Mouse (Mus musculus): ENCODE measurements around the gene Hoxa5.

Hoxa5 gene

DNA sequence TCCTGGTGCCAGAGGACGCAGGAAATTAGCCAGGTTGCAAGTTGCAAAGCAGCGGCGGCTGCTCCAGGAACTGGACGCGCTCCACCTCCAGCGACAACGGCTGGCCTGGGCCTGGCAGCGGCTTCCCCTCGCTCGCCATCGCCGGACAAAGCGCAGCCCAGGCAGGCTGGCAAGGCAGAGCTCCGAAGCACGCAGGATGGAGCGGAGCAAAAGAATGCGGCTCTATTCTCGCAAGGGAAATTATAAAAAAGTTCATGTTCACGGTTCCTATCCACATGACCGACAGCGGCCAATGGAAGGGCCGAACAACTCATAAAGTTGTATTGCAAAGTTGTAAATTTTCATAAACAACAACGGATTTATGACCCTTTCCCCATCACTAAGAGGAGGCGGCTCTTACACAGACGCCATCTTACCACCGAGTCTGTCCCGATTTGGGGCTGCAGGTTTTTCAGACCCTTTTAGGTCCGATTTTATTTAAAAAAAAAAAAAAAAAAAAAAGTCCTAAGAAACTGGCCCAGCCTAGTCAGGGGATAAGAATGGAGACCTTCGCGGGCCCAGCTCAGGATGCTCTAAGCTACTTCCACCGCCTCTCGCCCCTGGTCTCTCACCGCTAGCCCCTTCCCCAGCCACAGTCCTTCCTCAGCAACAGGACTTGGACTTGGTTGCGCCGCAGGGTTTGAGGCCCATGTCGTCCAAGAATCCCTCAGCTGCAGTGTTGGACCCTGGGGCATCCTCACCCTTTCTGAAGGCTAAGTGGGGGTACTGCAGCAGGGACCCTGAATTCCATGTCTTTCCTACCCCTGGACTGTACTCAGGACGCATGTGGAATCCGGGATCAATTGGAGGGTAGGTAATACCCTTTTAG, 9.0 kb upstream of the Hoxa5 start, which contains the start of the genes Hoxa3 and Gm28308:
Hoxa3 (minus strand) TSS at position 218 of the 868 bp plus-strand sequence.
Gm28308 (minus strand) TSS at position 221 of the 868 bp plus-strand sequence.
- peak in 1 of 2 experiments; percentile 32 for DNase-seq

- peak in 1 of 2 experiments; percentile 15 for DNase-seq
Observed at GRCm38 (mm10) chr6:52212556-52213118, 8.2 kb upstream of the Hoxa5 start.

- DNase-seq, result peak in 1 of 2 experiments; percentile 11
Observed at GRCm38 (mm10) chr6:52211961-52212360, 7.6 kb upstream of the Hoxa5 start.

DNA sequence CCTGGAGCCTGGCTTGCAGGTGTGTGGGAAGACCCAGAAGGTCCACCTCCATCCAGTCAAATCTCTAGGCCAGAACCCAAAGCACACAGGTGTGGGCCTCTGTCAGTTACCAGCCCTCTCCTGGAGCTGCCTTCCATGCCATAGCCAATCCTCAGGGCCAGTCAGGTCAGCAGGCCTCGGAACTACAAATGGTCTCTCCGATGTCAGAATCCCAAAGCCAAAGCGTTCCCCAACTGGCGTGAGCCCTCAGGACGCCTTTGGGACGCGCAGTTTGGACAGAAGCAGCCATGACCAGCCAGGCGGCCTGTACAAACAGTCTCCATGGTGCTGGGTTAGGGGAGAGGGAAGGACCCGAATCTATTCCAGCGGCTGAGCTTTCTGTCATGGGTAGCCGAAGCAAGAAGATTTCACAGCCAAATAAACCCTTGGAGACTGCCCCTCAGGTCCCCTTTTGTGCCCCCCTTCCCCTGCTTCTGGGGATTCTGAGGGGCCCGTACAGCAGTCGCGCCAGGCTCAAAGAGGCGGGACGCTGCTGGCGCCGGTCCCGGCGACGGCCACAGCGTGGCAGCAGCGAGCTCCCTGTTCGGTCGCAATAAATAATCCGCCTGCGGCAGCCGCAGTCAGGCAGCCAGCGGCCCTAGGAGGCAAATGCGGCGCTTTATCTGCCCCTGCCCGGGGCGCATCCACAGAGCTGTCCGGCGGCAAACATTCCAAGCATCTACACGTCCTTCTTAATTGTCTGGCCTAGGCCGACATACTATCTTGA, 7.0 kb upstream of the Hoxa5 start:
- peak; percentile 70 to 72 for DNase-seq

- DNase-seq, result no peak
Observed at GRCm38 (mm10) chr6:52209685-52210046, 5.3 kb upstream of the Hoxa5 start.

GRCm38 (mm10) chr6:52208868-52209684, 4.7 kb upstream of the Hoxa5 start:
- DNase-seq, result peak in 1 of 2 experiments; percentile 8

DNA sequence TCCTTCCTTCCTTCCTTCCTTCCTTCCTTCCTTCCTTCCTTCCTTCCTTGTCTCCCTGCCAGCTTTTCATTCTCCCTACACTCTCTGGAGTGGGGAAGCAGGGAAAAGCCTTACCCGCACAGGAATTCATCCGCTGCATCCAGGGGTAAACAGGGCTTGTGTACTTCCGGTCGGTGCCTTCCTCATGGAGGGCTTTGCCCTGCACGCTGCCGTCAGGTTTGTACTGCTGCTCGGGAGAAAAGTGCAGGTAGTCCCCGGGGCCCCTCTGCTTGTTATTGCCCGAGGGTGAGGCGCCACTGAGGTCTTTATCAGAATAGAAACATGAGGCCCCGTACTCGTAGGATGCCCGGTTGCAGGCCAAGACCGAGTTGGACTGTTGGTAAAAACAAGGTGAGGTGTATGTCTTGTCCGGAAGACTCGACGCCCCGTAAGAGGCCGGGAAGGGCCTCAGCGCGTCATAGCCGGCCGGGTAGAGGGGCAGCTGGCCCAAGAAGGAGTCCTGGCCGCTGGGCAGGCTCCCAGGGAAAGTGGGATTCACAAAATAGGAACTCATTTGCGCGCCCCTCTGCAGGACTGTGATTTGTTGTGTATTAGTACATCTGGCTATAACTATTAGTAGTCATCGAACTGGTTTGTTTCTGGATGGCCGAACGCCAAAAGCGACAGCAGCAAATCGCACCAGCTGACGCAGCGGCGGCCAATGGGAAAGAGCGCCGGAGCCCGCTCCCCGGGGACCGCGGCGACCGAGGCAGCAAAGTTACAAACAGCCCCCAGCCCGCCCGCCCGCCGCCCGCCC, 3.9 kb upstream of the Hoxa5 start, which contains the start of gene Hoxa6:
Hoxa6 (minus strand) TSS at position 651 of the 796 bp plus-strand sequence.
- DNase-seq, result peak in 1 of 2 experiments; percentile 41

GRCm38 (mm10) chr6:52207684-52207976, 3.2 kb upstream of the Hoxa5 start:
- DNase-seq, result no peak

GRCm38 (mm10) chr6:52206882-52207683, 2.7 kb upstream of the Hoxa5 start:
- peak in 1 of 2 experiments; percentile 3 for DNase-seq

DNA sequence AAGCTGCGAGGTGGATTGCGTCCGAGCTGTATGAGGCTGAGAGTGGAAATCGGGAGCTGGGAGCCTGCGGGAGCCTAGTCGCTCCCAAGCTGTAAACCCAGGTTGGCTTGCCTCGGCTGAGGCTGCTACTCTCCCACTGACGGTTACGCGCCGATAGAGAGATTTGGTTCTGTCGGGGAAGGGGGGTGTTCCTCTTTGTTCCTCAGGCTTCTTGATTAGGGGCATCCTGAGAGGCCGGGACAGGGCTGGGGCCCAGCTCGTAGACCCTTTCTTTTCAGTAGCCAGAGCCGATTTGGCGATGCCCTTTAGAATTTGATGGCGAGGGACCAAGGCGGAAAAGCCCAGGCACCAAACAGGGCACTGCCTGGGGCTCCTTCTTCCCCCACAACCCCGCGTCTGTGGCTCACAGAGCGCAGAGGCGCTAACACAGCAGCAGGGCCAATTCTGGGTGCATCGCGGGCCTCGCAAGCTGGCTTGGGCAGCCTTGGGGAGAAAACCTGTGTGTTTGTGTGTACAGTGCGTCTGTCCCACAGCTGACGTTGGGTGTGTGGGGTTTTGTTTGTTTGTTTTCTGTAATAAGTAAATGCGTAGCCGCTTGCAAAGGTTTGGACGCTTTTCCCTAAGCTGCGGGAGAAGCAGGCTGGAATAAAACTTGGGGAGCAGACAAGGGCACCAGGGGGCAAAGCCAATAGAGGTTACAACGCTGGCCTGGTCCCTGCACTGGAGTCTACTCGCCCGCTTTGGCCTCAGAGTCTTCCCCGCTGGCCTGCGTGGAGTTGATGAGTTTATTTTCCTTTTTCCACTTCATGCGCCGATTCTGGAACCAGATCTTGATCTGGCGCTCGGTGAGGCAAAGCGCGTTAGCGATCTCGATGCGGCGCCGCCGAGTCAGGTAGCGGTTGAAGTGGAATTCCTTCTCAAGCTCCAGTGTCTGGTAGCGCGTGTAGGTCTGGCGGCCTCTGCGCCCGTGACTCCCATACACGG, 1.5 kb upstream of the Hoxa5 start:
- DNase-seq, result peak in 1 of 2 experiments; percentile 4

DNA sequence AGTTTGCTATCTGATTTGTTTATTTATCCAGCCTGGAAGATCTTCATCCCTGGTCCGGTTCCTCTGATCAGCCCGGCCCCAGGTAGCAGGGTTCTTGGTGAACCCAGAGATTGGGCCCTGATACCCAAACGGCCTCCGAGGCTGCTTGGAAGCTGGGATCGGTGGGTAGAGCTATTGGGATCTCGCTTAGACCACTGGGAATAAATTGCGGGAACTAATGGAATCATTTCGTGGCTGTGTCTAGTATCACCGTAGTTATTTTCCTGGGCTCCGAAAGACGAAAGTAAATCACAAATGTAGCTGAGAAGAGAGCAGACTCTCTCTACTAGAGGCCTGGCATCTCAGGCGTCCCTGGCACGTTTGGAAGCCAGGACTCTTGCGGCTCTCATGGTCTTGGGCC, 834 bp upstream of the Hoxa5 start:
- peak in 1 of 2 experiments; percentile 2 for DNase-seq

DNA sequence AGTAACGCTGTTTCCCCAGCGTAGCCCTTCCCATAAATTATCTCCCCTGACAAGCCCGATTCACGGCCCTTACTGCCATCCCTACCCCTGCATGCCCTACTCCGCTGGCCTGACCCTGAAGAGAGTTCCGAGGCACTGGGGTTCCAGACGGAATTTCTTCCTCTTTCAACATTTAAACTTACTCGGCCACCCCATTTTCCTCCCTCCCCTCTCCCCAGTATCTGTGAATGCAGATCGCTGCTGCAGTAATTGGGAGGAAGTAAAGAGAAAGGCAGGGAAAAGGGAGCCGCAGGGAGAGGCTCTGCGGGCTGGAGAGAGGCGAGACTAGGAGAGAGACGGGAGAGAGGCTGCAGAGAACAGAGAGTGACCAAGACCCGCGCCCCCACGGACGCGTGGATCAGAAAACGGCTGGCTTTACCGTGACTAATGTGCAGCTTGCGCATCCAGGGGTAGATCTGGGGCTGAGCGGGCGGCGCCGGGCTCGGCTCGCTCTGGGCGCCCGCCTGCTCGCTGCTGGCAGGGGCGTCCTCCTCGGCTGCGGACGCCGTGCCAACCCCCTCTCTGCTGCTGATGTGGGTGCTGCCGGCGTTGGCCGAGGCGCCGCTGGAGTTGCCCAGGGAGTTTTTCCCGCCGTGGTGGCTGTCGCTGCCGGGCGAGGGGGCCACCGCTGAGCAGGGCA, 877 bp downstream of the Hoxa5 start:
- DNase-seq, result peak in 1 of 2 experiments; percentile 27

DNA sequence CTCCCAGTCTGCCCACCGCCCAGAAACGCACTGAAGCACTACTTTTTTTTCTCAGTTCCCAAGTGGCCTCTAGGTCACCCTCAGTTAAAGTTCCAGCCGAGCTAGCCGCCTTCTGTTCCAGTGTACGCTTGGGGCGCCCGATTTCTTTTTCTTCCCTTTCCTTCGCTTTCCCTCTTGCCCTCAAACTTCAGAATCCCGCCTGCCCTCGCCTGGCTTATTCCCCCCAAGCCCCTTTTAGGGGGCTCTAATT, 1.3 kb downstream of the Hoxa5 start:
- DNase-seq, result no peak

- DNase-seq, result peak in 1 of 2 experiments; percentile 4
Observed at GRCm38 (mm10) chr6:52202362-52203120, 1.8 kb downstream of the Hoxa5 start.

- peak in 1 of 2 experiments; percentile 3 for DNase-seq
Observed at GRCm38 (mm10) chr6:52201269-52201668, 3.1 kb downstream of the Hoxa5 start.

GRCm38 (mm10) chr6:52200751-52201250, 3.6 kb downstream of the Hoxa5 start:
- DNase-seq, result no peak

DNA sequence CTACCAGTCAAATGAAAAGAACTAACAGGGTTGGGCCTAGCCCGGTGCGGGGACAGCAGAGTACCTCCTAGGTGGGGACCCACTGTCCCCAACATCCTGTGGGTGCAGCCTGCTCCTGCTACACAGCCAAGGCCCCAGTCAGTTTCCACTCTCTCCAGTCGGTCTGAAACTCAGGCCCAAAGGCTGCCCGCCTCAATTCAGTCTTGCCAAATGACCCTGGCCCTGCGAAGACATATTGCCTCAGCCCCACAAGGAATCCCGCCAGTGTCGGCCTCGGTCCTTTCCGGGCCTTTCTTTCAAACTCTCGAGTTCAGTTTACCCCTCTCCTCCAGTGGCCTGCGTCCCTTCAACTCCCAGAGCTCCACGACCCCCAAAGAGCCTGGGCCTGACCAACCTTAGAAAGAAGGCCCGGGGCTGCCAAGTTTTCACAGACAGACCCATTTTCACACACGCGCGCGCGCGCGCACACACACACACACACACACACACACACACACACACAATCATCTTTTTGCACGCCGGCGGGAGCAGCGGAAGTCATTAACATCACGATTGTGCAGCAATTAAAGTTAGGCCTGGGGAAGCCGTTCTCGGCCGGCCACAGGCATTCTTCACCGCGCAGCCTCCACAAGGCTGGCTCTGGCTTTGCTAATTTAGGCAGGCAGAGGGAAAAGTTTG, 4.2 kb downstream of the Hoxa5 start:
- DNase-seq, result peak in 1 of 2 experiments; percentile 32

Measured in lung, adult 18-20 months (tissue).